Mouse (Mus musculus) lung, postnatal 10 days (tissue): ENCODE data around the gene Kif6.

Experiments
- DNase-seq: peaks from one replicate; pipeline ENCODE4 v3.0.0; 2021

Gene Kif6

DNA sequence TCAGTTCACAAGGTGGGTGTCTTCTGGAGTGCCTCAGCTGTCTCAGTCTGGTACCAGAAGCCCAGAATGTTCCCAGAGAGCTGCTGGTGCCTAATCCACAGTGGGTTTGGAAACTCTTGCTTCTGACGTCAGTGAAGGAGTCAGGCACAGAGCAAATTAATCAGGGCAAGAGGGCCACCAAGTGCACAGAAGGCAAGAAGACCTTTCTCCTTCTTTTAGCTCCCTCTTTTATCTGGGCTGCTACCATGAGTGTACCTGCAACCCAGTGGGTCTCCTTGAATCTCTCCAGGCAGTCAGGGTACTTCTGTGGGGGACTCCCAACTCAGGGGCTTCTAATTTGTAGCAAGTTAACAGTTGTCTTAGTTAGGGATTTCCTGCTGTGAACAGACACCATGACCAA, 178.0 kb downstream of the Kif6 start:
- DNase-seq = no peak

DNA sequence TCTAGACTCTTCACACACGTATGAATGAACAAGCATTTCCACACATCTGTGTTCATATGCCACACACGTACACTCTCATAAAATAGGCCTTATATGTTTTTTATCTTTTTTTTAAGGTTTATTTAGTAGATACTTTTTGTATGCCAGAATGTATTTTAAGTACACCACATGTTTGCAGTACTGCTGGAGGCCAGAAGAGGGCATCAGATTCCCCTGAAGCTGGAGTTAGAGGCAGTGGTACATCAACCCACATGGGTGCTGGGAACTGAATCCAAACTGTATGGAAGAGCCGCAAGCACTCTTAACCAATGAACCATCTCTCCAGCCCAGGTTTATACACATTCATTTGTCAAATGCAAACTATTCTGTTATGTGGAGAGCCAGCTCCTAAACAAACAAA, 179.0 kb downstream of the Kif6 start:
- no peak for DNase-seq

DNA sequence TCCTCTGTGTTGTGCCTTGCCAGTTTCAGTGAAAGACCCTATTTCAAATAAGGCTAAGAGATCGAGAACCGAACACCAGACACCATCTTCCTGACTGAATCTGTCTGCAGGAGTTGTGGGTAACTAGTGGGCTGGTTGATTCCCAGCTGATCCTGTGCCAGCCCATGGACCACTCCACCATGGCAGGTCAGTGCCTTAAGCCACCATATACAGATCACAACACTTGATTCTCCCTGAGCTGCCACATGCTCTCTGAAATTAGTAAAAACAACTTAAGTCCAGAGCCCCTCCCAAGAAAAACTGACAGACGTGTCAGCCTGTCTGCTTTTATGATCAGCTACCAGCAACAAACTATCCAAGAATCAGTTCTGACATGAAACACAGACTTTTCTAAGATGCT, 180.3 kb downstream of the Kif6 start:
- no peak for DNase-seq

DNA sequence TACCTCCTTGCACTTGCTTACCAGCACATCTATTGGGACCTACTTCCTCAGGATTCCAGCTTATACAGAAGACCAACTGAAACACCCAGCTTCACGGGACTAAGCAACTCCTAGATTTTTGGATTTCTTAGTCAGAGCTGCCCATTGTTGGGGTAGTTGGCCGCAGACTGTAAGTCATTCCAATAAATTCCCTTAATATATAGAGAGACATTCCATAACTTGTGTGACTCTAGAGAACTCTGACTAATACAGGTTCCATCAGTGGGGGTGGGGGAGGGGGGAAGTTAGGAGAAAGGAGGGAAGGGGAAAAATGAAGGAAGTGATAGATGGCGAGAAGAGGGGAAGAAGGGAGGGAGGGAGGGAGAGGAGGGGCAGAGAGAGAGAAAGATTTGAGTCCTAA, 181.2 kb downstream of the Kif6 start:
- DNase-seq = no peak

DNA sequence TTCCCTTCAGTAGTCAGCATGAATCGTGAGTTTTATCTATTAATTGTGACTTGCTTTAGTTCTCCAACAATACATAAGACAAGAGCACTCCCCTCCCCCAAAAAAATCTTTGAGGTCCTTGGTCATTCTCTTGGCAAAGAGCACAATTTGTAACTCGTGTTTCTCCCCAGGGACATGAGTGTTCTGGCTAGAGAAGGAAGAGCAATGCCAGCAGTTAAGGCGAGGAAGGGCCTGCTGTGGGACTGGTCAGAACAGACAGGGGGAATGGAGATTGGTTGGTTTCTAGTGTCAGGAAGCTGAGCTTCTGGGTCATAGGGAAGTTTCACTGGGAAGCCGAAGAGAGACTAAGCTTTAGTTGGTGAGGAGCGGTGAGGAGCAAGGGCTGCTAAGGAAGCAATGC, 184.2 kb downstream of the Kif6 start:
- peak; percentile 10 for DNase-seq

DNA sequence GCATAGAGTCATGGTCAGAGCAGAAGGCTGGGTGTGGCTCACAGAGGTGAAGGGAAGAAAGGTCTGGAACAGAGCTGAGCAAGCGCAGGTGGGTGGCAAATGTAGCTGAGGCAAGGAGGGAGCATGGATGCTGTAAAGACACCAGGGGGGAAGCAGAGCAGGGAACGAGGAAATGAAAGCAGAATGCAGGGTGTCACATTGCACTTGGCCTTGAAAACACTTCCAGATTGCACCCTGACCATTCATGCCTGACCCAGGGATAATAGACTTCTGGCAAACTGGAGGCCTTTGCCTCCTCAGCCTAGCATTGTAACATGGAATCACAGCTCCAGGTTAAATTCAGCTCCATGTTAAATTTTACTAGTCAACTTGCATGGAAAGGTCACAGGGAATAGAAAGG, 185.2 kb downstream of the Kif6 start:
- no peak for DNase-seq

DNA sequence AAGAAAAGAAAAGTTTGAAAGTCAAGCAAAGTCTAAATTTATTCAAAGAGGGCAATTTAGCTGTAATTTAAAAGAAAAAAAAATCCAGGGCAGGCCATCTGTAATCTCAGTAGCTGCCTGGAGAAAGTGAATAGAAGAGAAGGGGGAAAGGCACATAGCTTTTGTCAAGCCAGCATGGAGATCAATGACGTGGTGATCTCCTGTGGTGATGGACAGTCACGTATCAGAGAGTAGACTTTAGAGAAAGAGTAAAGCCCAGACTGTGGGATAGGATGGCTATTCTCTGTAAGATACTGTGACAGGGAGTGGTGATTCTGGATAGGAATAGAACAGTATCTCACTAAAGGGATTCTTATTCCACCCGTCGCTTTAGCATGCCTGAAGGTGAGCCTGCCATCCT, 192.5 kb downstream of the Kif6 start:
- no peak for DNase-seq

DNA sequence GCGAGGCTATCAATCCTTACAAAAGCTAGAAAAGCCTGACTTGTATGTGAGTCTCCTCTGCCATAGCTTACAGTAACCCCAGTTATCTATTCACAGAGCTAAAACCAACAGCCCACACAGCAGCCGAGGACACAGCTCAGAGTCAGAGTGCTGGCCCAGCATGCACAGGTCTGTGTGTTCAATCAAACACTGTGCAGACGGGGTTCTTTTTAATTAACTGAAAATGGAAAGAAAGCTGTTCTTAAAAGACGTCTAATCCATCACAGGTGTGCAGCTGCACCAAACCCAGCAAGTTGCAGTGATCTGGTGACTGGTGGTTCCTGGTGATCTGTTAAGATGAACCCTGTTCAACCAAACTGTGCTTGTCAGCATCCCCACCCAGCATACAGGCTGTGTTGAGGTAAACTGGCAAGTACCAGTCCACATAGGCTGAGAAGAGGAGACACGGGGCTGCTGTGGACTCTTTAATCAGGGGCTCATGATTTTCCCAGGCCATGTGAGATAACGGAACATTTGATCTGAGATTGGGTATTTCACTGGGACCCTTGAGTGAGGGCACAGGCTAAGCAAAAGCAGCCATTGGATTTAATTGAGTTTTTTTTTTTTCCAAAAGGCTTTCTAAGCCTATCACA, 193.9 kb downstream of the Kif6 start:
- no peak for DNase-seq

DNA sequence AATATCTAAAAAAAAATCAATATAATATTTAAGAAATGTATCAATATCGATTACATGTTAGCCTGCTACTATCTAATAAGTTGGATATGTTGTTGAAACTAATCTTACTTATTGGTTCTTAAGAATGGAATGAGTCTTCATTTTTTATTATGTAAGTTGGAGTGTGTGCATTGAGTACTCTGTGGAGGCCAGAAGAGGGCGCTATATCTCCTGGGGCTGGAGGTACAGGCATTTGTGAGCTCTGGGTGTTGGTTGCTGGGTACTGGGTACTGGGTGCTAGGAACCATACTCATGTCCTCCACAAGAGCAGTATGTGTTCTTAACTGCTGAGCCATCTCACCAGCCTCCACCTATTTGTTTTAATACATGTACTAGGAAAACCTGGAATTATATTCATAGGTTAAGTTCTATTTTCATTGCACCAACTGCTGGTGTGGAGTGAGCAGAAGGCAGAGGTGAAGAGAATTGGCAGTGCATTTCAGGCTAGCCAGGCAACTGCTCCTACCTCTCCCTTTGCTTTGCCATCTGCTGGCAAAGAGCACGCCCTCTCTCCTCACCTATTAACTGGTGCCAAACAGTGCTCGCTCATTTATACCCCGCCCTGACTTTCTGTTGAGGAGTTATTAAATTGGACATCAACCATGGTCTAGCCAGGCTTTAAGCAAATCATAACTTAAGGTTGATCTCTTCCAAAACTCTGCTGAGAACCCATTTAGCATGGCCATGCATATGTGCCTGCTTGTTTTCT, 199.1 kb downstream of the Kif6 start:
- no peak for DNase-seq

DNA sequence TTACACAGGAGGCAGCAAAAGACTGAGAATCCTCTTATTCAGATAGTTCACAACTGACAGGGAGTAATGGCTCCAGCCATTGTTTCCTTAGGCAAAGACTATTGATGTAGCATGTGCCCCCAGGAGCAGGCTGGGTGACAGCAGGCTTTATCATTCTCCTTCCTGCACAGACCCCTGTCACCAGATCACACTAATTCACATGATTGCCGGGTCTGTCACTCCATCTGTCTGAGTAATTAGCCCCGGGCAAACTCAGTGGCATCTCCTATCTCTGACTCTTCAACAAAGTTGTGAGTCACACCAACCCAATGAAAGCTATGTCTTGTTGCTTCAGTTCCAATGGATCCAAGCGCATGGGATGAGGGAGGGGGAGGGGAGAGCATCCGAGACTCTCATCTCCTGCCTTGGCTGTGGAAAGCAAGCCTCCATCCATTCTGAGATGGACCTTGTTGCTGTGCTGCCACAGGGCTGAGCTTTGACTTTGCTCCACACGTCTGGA, 201.2 kb downstream of the Kif6 start:
- DNase-seq = no peak

DNA sequence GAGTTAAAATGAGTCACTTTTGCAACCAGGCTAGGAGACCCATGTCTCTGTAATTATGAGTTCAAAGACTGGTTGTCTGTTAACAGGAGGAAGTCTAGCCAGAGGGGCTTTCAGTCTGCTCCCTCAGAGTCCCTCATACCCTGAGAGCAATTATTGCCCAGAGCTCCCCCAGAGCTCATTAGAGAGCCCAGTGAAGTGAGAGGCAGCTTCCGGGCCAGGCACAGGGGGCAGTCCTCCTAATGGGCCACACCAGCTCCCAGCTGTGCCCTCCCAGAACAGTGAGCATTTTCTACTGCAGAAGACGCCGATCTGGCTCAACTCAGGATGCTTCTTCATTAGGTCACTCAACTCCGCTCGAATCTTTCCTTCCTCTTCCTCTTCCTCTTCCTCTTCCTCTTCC, 201.8 kb downstream of the Kif6 start:
- DNase-seq = no peak

DNA sequence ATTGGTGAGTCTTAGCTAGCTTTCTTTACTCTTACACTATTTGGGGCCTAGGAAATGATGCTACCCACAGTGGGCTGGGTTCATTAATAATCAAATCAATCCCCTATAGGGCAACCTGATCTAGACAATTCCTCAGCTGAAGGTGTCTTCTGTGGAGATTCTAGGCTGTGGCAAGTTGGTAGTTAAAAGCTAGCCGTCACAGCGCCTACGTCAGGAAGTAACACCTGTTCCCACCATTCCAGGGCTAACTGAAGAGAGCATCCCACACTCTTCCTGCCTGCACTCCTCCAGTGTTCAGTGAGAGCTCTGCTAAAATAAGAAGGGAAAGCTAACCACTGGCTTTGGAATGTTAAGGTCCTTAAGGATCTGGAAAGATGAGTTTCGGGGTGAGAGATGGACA, 205.3 kb downstream of the Kif6 start:
- DNase-seq = no peak

DNA sequence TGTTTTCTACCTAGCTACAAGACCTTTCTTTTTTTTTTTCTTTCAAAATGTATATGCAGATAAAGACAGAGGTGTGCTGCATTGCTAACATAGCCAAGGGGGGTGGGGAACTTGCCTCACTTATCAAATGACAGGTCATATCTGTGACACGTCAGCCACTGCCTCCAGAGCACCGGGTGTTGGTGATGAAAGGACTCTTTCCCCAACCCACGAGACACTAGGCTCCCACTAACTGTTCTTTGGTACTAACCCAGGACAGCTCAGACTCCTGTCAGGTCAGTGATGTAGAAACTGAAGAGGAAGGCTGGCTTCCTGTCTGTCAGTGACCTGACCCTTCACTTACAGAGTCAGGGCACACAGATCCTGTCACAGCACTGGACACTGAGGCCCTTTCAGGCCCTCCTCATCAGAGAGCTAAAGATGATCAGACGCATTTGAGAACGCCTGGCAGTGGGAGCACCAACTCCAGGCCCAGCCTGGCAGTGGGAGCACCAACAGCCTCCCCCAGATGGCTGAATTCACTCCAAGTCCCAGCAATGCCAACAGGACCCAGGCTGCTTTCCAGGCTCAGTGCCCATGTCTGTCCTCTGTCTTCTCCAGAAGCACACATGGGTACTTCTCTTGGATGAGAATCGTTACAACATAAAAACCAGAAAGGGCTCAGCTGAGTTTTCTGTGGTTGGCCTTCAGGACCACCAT, 209.4 kb downstream of the Kif6 start:
- no peak for DNase-seq

DNA sequence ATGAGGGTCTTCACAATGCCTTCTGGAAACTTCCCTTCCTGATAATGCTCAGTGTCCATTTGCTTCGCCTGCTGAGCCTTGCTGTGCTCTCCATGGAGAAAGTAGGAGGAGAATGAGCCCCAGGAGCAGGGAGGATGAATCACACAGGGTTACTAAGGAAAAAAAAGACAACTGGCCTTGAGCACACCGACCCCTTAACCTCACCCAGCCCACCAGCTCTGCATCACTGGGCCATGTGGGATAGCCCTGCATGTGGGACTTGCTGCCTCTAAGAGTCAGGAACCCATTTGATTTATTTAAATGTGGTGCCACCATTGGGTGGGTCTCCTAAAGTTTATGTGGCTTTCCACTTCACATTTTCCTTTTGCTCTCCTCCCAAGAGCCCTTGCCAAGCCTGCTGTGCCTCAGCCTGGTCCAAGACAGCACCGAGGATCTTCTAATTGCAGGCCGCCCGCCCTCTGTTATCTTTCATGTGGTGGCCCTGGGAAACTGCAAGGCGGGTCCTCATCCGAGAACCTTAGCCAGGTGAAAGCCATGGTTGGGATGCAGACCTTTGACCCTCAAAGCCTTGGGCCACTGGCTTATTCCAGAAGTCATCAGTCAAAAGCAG, 210.0 kb downstream of the Kif6 start:
- no peak for DNase-seq

DNA sequence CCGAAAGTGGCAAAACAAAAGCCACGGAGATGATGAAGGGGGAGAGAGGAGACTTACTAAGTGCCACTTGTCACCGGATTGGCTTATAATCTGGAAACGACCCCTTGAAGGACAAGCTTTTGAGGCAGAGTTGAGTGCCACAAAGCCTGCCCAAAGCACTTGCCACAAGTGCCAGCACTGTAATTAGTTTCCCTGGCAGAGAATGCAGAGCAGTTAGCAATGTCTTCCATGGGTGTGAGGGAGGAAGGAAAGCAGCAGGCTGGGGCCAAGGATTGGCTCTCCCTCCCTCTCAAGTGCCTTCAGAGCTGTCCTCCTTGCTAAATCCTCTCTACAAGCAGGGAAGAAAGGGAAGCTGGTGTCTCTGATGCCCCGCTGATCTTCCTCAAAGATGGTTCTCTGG, 210.9 kb downstream of the Kif6 start:
- no peak for DNase-seq

DNA sequence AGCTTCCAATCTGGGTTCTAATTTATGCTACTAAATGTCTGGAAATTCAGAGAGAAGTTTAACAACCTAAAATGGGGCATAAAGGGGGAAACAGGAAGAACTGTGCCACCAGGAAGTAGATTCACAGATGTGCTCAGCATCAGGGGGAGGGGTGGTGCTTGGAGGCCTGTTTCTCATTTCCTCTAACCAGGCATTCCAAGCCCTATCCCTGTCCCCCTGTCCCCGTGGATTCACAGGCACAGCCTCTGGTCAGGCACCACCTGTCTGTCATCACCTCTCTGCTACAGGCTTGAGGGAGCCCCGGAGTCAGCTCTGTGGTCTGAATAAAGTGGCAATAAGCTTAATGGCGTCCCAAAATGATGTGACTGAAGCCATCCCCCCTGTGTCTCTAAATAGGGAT, 216.8 kb downstream of the Kif6 start:
- DNase-seq = no peak

DNA sequence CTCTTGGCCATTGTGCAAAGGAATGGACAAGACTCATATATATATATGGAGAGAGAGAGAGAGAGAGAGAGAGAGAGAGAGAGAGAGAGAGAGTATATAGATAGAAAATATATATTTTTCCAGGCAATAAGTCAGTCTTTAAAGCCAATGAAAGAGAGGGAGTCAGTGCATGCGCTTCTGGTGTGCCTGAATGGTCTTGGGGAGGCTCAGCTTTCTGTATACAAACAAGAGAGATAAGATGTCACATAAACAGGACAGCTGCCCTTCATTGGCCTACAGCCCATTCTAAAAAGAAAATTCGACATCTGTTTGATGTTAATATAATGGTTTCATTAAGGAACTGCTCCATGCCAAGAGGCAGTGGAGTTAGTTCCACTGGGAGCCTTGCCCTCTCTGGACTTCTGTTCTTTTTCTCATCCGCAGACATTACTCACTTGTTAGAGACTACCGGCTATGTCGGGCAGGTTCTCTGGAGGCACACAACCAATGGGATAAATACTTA, 219.2 kb downstream of the Kif6 start:
- DNase-seq = peak; percentile 19

DNA sequence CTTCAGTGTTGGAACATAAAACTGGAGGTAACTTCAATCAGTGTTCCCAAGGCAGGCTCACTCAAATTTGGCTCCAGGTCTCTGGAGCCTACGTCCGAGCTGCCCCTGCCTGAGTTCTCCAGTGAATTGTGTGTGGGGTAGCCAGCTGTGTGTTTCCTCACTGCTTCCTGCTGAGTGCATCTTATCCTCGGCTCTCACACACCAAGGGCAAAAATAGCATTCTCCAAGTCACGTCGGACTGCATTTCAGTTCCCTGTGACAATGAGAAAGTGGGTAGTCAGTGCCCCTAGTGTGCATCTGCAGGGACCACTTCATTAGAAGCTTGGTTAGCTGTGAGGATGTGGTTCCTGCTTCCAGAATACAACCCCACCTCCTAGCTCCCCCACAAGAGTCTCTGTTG, 222.5 kb downstream of the Kif6 start:
- DNase-seq = no peak

DNA sequence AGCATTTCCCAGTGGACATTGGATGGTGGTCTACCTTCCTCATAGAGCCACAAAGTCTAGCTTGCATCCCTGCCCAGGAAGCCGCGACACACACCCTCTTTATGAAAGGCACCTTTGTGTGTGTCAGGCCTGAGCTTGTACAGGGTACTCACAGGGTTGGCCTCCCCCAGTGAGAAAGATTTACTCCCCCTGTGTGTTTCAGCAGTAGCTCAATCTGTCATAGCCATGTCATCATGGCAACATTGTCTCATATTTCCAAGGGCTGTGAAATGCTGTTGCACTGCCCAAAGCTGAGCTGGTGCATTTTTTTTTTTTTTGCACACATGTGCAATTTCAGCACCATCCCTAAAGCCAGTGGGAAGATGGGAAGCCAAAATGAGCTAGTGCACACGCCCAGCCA, 224.3 kb downstream of the Kif6 start:
- DNase-seq = no peak

DNA sequence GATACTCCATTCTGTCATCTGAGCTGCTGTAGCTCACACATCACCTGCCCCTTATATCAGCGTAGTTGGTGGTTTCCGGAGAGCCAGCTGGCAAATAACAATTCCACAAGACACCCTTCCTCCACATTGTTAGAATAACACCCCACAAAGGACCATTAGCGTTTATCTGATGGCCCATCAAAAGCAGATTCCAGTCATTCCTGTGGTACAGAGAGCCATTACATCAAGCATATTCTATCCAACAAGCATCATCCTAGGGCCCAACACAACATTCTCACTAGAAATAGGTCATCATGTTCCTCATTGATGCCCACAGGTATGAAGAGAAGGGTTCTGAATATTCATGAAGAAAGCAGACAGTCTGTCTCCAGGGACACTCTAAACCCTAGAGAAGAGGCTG, 236.3 kb downstream of the Kif6 start:
- no peak for DNase-seq

DNA sequence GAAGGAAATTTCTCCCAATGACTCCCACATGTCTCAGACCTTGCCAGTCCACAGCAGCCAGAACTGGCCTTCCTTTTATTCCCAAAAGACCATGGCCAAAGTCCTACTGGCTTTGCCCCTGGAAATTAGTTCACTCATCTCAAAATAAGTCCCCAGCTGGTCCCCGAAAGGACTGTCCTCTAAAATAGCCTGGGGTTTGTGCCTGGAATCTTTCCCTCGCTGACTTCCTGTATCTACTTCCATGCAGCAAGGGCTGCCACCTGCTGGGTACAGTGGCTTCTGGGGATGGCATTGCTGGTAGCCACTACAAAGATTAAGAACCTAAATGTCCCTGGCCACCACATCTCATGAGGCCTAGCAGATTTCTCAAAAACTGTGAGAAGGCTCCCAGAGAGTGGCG, 237.2 kb downstream of the Kif6 start:
- peak; percentile 41 for DNase-seq

DNA sequence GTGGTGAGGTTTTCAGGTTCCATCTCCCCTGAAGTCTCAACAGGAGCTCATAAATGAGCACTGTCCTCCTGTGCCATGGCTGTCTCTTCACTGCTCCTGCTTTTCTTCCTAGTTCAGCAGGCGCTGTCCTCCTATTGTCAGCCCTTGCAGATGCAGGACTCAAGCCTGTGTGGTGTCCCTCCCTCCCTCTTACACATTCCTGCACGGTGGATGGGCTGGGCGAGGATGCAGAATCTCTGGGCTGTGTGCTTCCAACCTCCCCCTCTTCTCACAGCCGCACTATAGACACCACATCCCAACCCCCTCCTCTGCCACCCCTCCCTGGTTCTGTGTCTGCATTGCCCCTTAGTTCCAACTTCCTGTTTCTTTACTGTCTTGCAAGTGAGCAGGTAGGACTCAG, 240.8 kb downstream of the Kif6 start:
- no peak for DNase-seq

DNA sequence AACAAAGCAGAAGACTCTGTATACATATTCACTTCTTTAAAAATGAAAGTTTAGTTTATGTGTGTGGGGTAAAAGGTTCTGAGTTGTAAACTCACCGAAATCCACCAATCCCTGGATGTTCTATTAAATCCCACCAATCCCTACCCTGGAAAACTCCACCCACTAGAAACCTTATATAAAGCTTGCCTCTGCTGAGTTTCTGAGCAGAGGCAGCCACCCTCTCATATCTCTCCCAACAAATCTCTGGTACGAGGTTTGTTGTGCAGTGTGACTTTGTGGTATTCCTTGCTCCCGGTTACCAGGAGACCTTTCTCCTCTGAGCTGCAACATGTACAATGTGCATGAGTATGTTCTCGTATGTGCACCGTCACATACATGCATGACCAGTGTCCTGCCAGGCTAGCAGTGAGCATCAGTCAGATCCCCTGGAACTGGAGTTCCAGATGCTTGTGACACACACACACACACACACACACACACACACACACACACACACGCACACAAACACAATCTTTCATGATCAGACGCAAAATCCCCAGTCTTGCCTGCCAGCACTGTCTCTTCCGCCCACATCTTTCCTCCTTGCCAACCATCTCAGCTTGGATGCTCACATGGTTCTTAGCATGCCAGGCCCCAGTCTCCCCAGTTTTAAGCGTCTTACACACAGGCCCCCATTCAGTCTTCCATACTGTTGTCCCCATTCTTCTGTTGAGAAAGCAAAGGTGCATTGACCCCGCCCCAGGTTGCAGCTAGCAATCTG, 245.3 kb downstream of the Kif6 start:
- no peak for DNase-seq
